7 mouse cellular contexts compared by ENCODE assay signal in genomic region chr13:107677091-107677470, GRCm38 (mm10).
DNase-seq lines count a peak whose midpoint lies in the region; ATAC-seq and TF ChIP-seq lines count a peak whose summit lies in the region.

No protein-coding gene starts in this region.

- no peak for TF ChIP-seq CTCF in kidney, adult 2 months (conservative IDR thresholded peaks at IDR 0.05; ENCODE audit: insufficient read depth, insufficient read length, low read depth, low read length)
- TF ChIP-seq CTCF in bone marrow macrophage, adult 2 months (IDR thresholded peaks at IDR 0.05; ENCODE audit: low read depth, low read length): no peak

- H3K9ac ChIP-seq in lung, embryonic 16.5 days (ENCODE audit: low read length): no peak overlapping the region

- no peaks in the 10 kb centered on the region for H3K36me3 ChIP-seq in kidney, adult 2 months (ENCODE audit: control insufficient read depth, insufficient read depth, low read length)
- no peaks in the 10 kb centered on the region for H3K36me3 ChIP-seq in lung, embryonic 16.5 days (ENCODE audit: control insufficient read depth, insufficient read depth, low read length)

- peak overlapping the region; percentile 61 for H3K27ac ChIP-seq in kidney, adult 2 months (ENCODE audit: insufficient read depth, low read depth, low read length)
- H3K27ac ChIP-seq in bone marrow macrophage, adult 2 months (ENCODE audit: insufficient read depth, low read depth, low read length): peak overlapping the region; percentile 37; the same call in 1 of the 2 replicates
- peak overlapping the region; percentile 97 for H3K27ac ChIP-seq in lung, embryonic 16.5 days (ENCODE audit: low read length)

- no peak overlapping the region for H3K4me3 ChIP-seq in kidney, adult 2 months (ENCODE audit: insufficient read depth, low read depth, low read length)
- H3K4me3 ChIP-seq in bone marrow macrophage, adult 2 months (ENCODE audit: insufficient read depth, low read length): no peak overlapping the region
- H3K4me3 ChIP-seq in lung, embryonic 16.5 days (ENCODE audit: low read length): no peak overlapping the region

- no peaks in the 10 kb centered on the region for H3K9me3 ChIP-seq in lung, embryonic 16.5 days (ENCODE audit: control insufficient read depth, low read length)

- ATAC-seq in granulocyte monocyte progenitor cell, adult 5-6 weeks (replicated peaks; ENCODE audit: poor library complexity, severe bottlenecking): peak; percentile 55
- peak; percentile 4; the same call in 1 of the 2 replicates for ATAC-seq in lung, embryonic 16.5 days (ENCODE audit: low read depth)

- peaks cover 4% of the 10 kb centered on the region; the same call in 1 of the 2 replicates for H3K4me1 ChIP-seq in kidney, adult 2 months (ENCODE audit: control insufficient read depth, insufficient read depth, low read length)
- peaks cover 11% of the 10 kb centered on the region for H3K4me1 ChIP-seq in bone marrow macrophage, adult 2 months (ENCODE audit: control insufficient read depth, insufficient read depth, low read length)
- peaks cover 19% of the 10 kb centered on the region for H3K4me1 ChIP-seq in lung, embryonic 16.5 days (replicated peaks; ENCODE audit: control insufficient read depth, insufficient read depth, low read length)

- H3K27me3 ChIP-seq in kidney, adult 2 months (replicated peaks; ENCODE audit: control insufficient read depth, insufficient read depth, low read length): no peaks in the 10 kb centered on the region
- H3K27me3 ChIP-seq in lung, embryonic 16.5 days (ENCODE audit: control insufficient read depth, insufficient read depth, low read depth, low read length): no peaks in the 10 kb centered on the region

- H3K4me2 ChIP-seq in lung, embryonic 16.5 days (ENCODE audit: low read depth, low read length): peak overlapping the region; percentile 28; the same call in 1 of the 2 replicates

- 51% methylated on average over 8 of the region's 8 CpGs for WGBS in kidney, adult 2 months
- WGBS in lung, embryonic 16.5 days: 29% methylated on average over 8 of the region's 8 CpGs

- no peak for DNase-seq in kidney, adult 2 months
- DNase-seq in kidney, adult 8-10 months: no peak
- no peak for DNase-seq in adrenal gland, postnatal 25 days
- no peak for DNase-seq in right cerebral cortex, postnatal 14 days

- no peak for TF ChIP-seq POLR2A in kidney, adult 2 months (IDR thresholded peaks at IDR 0.05; ENCODE audit: low read depth, low read length)
- no peak for TF ChIP-seq POLR2A in bone marrow macrophage, adult 2 months (IDR thresholded peaks at IDR 0.05; ENCODE audit: borderline replicate concordance, low read depth, low read length)

Comparison
In these comparisons a context has a peak if more than half of its experiments do, and no peak if none do; other contexts are left out.
1. H3K27ac ChIP-seq: peak in every context shown above with its lines; median percentile 97 in lung, embryonic 16.5 days; 61 in kidney, adult 2 months; 37 in bone marrow macrophage, adult 2 months.